Mouse (Mus musculus) forebrain, embryonic 12.5 days (tissue): ENCODE measurements around the gene Fdx1l. TPM values are rescaled to one million over a fixed set of nuclear protein-coding genes. Genes with fewer than 3 reads are reported as not detected.
A peak's percentile ranks its signal among the peaks of the same experiment; 100 is the strongest.

Experiments
- ATAC-seq: fragments of 200-750 bp; cut with Nextera tagmentation; 2 replicates; pipeline ENCODE4 v1.8.0; 2017; ENCODE audit warnings: moderate TSS enrichment; ENCODE audit not compliant: low FRiP score
- H3K27ac ChIP-seq: fragments of 300-500 bp; sonication (generic); 2 replicates; pipeline ENCODE4 v1.5.1; 2016; ENCODE audit warnings: mild to moderate bottlenecking
- H3K27me3 ChIP-seq: fragments of 300-500 bp; sonication (generic); 2 replicates; pipeline ENCODE4 v1.6.1; 2016; ENCODE audit warnings: mild to moderate bottlenecking
- H3K36me3 ChIP-seq: fragments of 300-500 bp; sonication (generic); replicated peaks from 2 replicates; pipeline ENCODE4 v1.6.1; 2016; ENCODE audit warnings: mild to moderate bottlenecking
- H3K4me1 ChIP-seq: fragments of 300-500 bp; sonication (generic); 2 replicates; pipeline ENCODE4 v1.6.1; 2016
- H3K4me2 ChIP-seq: fragments of 300-500 bp; sonication (generic); 2 replicates; pipeline ENCODE4 v1.6.1; 2016; ENCODE audit warnings: mild to moderate bottlenecking, moderate library complexity
- H3K4me3 ChIP-seq: fragments of 300-500 bp; sonication (generic); replicated peaks from 2 replicates; pipeline ENCODE4 v1.5.1; 2016; ENCODE audit warnings: mild to moderate bottlenecking
- H3K9ac ChIP-seq: fragments of 300-500 bp; sonication (generic); 2 replicates; pipeline ENCODE4 v1.6.1; 2016; ENCODE audit warnings: mild to moderate bottlenecking
- H3K9me3 ChIP-seq: fragments of 300-500 bp; sonication (generic); 2 replicates; pipeline ENCODE4 v1.6.1; 2016
- WGBS: fragments of 180-500 bp; shearing (Covaris S2); methylation state at CpG from one replicate; pipeline ENCODE4 v1.1.7; 2016; 5-methylcytosine and 5-hydroxymethylcytosine counted together
- polyA plus RNA-seq: library from polyadenylated mRNA; unstranded; fragments of >200 nt; fragmentation: Nextera tagmentation; extraction: Ambion mirVana; gene quantifications from 2 replicates; pipeline ENCODE4 v1.2.1, GENCODE M21; 2016

The Fdx1l gene
- polyA plus RNA-seq, result 37.6 and 42.6 TPM in 2 replicates

GRCm38 (mm10) chr9:21073044-21073840, at the start of gene Fdx1l, which contains the start of gene Gm49373:
Fdx1l (minus strand) TSS chr9:21073614.
Gm49373 (minus strand) TSS chr9:21073096.
- peak within 1 kb of the TSS; percentile 43 for H3K27ac ChIP-seq
- ATAC-seq, result peak; percentile 94

GRCm38 (mm10) chr9:21121483-21121882, 48.1 kb upstream of the Fdx1l start:
- Histone ChIP-seq H3K4me1 (no peaks in the 10 kb centered on the region), H3K9me3 (no peaks in the 10 kb centered on the region), H3K27me3 (no peaks in the 10 kb centered on the region), H3K36me3 (peaks cover 32% of the 10 kb centered on the region), H3K4me2 (no peak overlapping the region), H3K4me3 (no peak overlapping the region), H3K9ac (no peak overlapping the region), H3K27ac (no peak overlapping the region)
- WGBS, result 88% methylated on average over 16 of the region's 16 CpGs
- no peak for ATAC-seq

More at GRCm38 (mm10) chr9:21073044-21073840, at the start of gene Fdx1l, which contains the start of gene Gm49373:
- peak within 1 kb of the TSS; percentile 70 for H3K9ac ChIP-seq
- H3K9me3 ChIP-seq, result no peaks in the 10 kb centered on the region
- WGBS, result 3% methylated on average over 58 of the region's 58 CpGs
- H3K27me3 ChIP-seq, result no peaks in the 10 kb centered on the region
- peak within 1 kb of the TSS; percentile 72 for H3K4me3 ChIP-seq
- peak within 1 kb of the TSS; percentile 81 for H3K4me2 ChIP-seq
- H3K4me1 ChIP-seq, result peaks cover 14% of the 10 kb centered on the region
- H3K36me3 ChIP-seq, result peaks cover 52% of the 10 kb centered on the region

- H3K36me3 ChIP-seq, result peaks cover 12% of the 10 kb centered on the region
- no peaks in the 10 kb centered on the region for H3K4me1 ChIP-seq
- no peaks in the 10 kb centered on the region for H3K27me3 ChIP-seq
- no peak overlapping the region for H3K27ac ChIP-seq
- ATAC-seq, result no peak
- H3K9ac ChIP-seq, result no peak overlapping the region
- H3K4me2 ChIP-seq, result no peak overlapping the region
- WGBS, result 77% methylated on average over 6 of the region's 6 CpGs
- no peak overlapping the region for H3K4me3 ChIP-seq
- no peaks in the 10 kb centered on the region for H3K9me3 ChIP-seq
Observed at GRCm38 (mm10) chr9:21117073-21117472, 43.7 kb upstream of the Fdx1l start.

- ATAC-seq, result no peak
- Histone ChIP-seq H3K4me3 (no peak overlapping the region), H3K9me3 (no peaks in the 10 kb centered on the region), H3K27ac (no peak overlapping the region), H3K4me2 (no peak overlapping the region), H3K9ac (no peak overlapping the region), H3K36me3 (peaks cover 3% of the 10 kb centered on the region), H3K4me1 (no peaks in the 10 kb centered on the region), H3K27me3 (no peaks in the 10 kb centered on the region)
- 90% methylated on average over 8 of the region's 8 CpGs for WGBS
Observed at GRCm38 (mm10) chr9:21115105-21115504, 41.7 kb upstream of the Fdx1l start.

- WGBS, result 88% methylated on average over 7 of the region's 7 CpGs
- H3K4me3 ChIP-seq, result no peak overlapping the region
- no peaks in the 10 kb centered on the region for H3K36me3 ChIP-seq
- no peak overlapping the region for H3K9ac ChIP-seq
- H3K4me1 ChIP-seq, result no peaks in the 10 kb centered on the region
- H3K9me3 ChIP-seq, result no peaks in the 10 kb centered on the region
- no peaks in the 10 kb centered on the region for H3K27me3 ChIP-seq
- H3K4me2 ChIP-seq, result no peak overlapping the region
- no peak for ATAC-seq
- no peak overlapping the region for H3K27ac ChIP-seq
Observed at GRCm38 (mm10) chr9:21114190-21114589, 40.8 kb upstream of the Fdx1l start.

GRCm38 (mm10) chr9:21113751-21114150, 40.3 kb upstream of the Fdx1l start:
- no peaks in the 10 kb centered on the region for H3K27me3 ChIP-seq
- WGBS, result 94% methylated on average over 6 of the region's 6 CpGs
- no peak for ATAC-seq
- no peak overlapping the region for H3K4me2 ChIP-seq
- no peak overlapping the region for H3K4me3 ChIP-seq
- H3K4me1 ChIP-seq, result no peaks in the 10 kb centered on the region
- no peak overlapping the region for H3K9ac ChIP-seq
- H3K27ac ChIP-seq, result no peak overlapping the region
- H3K36me3 ChIP-seq, result no peaks in the 10 kb centered on the region
- no peaks in the 10 kb centered on the region for H3K9me3 ChIP-seq

GRCm38 (mm10) chr9:21107607-21108237, 34.3 kb upstream of the Fdx1l start:
- Histone ChIP-seq H3K27ac (no peak overlapping the region), H3K36me3 (0 out of 2 replicates have a peak, but pooled peaks cover 2% of the 10 kb centered on the region), H3K9ac (no peak overlapping the region), H3K27me3 (no peaks in the 10 kb centered on the region), H3K4me3 (no peak overlapping the region), H3K9me3 (no peaks in the 10 kb centered on the region), H3K4me1 (no peaks in the 10 kb centered on the region), H3K4me2 (no peak overlapping the region)
- 43% methylated on average over 23 of the region's 23 CpGs for WGBS
- ATAC-seq, result no peak

- no peak overlapping the region for H3K4me3 ChIP-seq
- no peak for ATAC-seq
- no peaks in the 10 kb centered on the region for H3K27me3 ChIP-seq
- H3K4me2 ChIP-seq, result no peak overlapping the region
- H3K9ac ChIP-seq, result no peak overlapping the region
- no peak overlapping the region for H3K27ac ChIP-seq
- WGBS, result 78% methylated on average over 5 of the region's 5 CpGs
- H3K36me3 ChIP-seq, result 0 out of 2 replicates have a peak, but pooled peaks cover 2% of the 10 kb centered on the region
- no peaks in the 10 kb centered on the region for H3K4me1 ChIP-seq
- H3K9me3 ChIP-seq, result no peaks in the 10 kb centered on the region
Observed at GRCm38 (mm10) chr9:21105760-21106564, 32.5 kb upstream of the Fdx1l start.

GRCm38 (mm10) chr9:21104814-21105213, 31.4 kb upstream of the Fdx1l start:
- 83% methylated on average over 6 of the region's 6 CpGs for WGBS
- Histone ChIP-seq H3K4me1 (peaks cover 6% of the 10 kb centered on the region; the same call in 1 of the 2 replicates), H3K9ac (no peak overlapping the region), H3K27me3 (no peaks in the 10 kb centered on the region), H3K27ac (no peak overlapping the region), H3K4me3 (no peak overlapping the region), H3K4me2 (no peak overlapping the region), H3K9me3 (no peaks in the 10 kb centered on the region), H3K36me3 (0 out of 2 replicates have a peak, but pooled peaks cover 2% of the 10 kb centered on the region)
- no peak for ATAC-seq

- Histone ChIP-seq H3K4me2 (no peak overlapping the region), H3K4me1 (peaks cover 6% of the 10 kb centered on the region; the same call in 1 of the 2 replicates), H3K4me3 (no peak overlapping the region), H3K9me3 (no peaks in the 10 kb centered on the region), H3K9ac (no peak overlapping the region), H3K27ac (no peak overlapping the region), H3K36me3 (0 out of 2 replicates have a peak, but pooled peaks cover 2% of the 10 kb centered on the region), H3K27me3 (no peaks in the 10 kb centered on the region)
- WGBS, result 100% methylated on average over 2 of the region's 2 CpGs
- no peak for ATAC-seq
Observed at GRCm38 (mm10) chr9:21102076-21102475, 28.7 kb upstream of the Fdx1l start.

GRCm38 (mm10) chr9:21100447-21101161, 27.2 kb upstream of the Fdx1l start:
- Histone ChIP-seq H3K27ac (no peak overlapping the region), H3K36me3 (0 out of 2 replicates have a peak, but pooled peaks cover 2% of the 10 kb centered on the region), H3K4me1 (peaks cover 8% of the 10 kb centered on the region; the same call in 1 of the 2 replicates), H3K4me3 (no peak overlapping the region), H3K27me3 (no peaks in the 10 kb centered on the region), H3K4me2 (no peak overlapping the region), H3K9me3 (no peaks in the 10 kb centered on the region), H3K9ac (no peak overlapping the region)
- no peak for ATAC-seq
- 56% methylated on average over 15 of the region's 15 CpGs for WGBS
